Mouse (Mus musculus) heart, adult 2 months (tissue): ENCODE results near the gene Them7.

Experiments
- CTCF ChIP-seq: fragments of 200-600 bp; IDR thresholded peaks from 2 replicates; pipeline ENCODE4 v1.8.1; 2022; ENCODE audit warnings: antibody characterized with exemption, mild to moderate bottlenecking, moderate library complexity
- EP300 ChIP-seq: fragments of 200-500 bp; IDR thresholded peaks from 2 replicates; pipeline ENCODE4 v1.6.1; 2011; ENCODE audit warnings: low read depth, low read length, control low read depth; ENCODE audit not compliant: insufficient read depth
- POLR2A ChIP-seq: fragments of 200-500 bp; IDR thresholded peaks from 2 replicates; pipeline ENCODE4 v1.6.1; 2011; ENCODE audit warnings: mild to moderate bottlenecking, low read depth, low read length, control low read depth; ENCODE audit not compliant: insufficient read depth

DNA sequence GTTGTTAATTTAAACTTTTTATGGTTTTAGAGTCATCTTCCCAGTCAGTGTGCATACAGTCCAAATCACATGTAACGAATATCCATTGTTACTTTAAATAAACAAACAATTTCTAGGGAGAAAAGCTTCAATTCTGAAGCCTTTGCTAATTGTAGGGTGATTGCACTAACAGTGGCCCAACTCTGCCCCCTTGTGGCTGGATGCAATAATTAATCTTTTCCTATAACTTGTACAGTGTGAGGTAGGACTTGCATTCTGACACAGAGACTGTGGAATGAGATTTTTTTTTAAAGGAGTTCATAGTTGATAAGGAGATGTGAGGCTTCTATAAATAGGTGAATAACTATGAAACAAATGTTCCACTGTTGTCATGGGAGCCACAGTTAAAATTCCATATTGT is 6.2 kb downstream of the Them7 start:
- TF ChIP-seq POLR2A (no peak), EP300 (no peak), CTCF (peak; percentile 91)
